Mouse (Mus musculus) B cell, adult 62 days (primary cell): ENCODE results near the gene Susd2. TPM values are rescaled to one million over a fixed set of nuclear protein-coding genes. Genes with fewer than 3 reads are reported as not detected.

Source experiments
- total RNA-seq: library from RNA; stranded (reverse); gene quantifications from 4 replicates; pipeline ENCODE4 v1.2.4, GENCODE M21; 2023

Gene Susd2
- 2.3 to 4.0 TPM (median 3.3 TPM) in 4 replicates for total RNA-seq

DNA sequence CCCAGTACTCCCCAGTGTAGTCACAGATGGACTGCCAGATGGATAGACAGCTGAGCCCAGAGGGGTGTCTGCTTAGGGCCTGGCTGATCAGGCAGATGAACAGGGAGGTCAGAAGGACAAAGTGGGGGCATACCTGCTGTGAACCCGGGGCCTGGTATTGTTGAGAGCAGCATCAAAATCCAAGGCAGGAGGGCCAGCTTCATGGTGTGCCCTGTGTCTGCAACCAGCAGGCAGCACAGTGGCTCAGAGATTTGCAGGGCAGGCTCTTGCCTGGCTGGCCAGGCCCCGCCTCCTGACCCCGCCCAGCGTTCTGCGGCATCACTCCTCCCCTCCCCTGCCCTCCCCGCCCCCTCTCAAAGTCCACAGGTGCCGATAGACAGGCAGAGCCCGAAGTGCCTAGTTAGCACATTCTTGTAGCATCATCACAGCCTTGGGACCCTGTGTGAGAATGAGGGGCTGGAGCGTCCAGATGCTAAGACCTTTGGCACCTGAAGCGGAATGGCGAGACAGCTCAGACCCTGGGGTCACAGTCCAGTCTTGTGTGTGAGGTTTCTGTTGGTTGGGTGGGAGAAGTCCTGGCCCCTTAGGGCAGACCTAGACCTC is at the start of gene Susd2:
Gene Susd2 (minus strand): TSS at position 268 of the 603 bp plus-strand sequence.

DNA sequence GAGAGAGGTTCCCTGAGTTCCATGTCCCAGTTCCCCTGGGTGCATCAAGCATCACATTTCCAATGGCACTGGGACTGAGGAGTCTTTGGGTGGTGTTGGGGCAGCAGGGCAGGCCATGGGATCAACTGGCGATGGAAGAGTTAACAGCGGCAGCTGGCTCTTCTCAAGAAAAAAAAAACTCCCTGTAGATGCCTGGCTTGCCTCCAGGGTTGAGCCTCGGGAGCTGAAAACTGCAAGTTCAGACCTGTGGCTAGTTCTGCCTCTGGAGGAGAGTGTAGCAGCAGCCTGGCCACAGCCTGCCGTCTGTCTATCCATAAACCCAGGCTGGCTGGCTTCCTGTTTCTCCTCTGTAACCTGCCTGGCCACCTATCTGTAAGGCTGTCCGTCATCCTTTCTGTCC is 54.7 kb downstream of the Susd2 start, which contains the start of gene Ggt5:
Gene Ggt5 (plus strand): TSS at position 212 of the 400 bp plus-strand sequence.

Other genes starting within 250 kb of the Susd2 start
- 0.56 to 1.8 TPM (median 0.82 TPM) in 4 replicates for gene Upb1, start 242.9 kb downstream of the Susd2 start, total RNA-seq
- 62.7 to 87.2 TPM (median 67.2 TPM) in 4 replicates for gene Snrpd3, start 126.5 kb downstream of the Susd2 start, total RNA-seq
- 80.1 to 102 TPM (median 85.7 TPM) in 4 replicates for gene Gucd1, start 126.0 kb downstream of the Susd2 start, total RNA-seq
- gene Lrrc75b, start 83.7 kb downstream of the Susd2 start, total RNA-seq: not detected in 4 replicates
- gene Ggt1, start 82.4 kb downstream of the Susd2 start, total RNA-seq: 1.2 TPM in 1 of 4 replicates, not detected in the others
- 0.31 to 2.4 TPM (median 0.60 TPM) in 4 replicates for gene Ggt5, start 54.7 kb downstream of the Susd2 start, total RNA-seq
- gene Cabin1, start 120.3 kb upstream of the Susd2 start, total RNA-seq: 96.5 to 105 TPM (median 99.5 TPM) in 4 replicates
- gene Ddt, start 129.4 kb upstream of the Susd2 start, total RNA-seq: 24.1 to 35.9 TPM (median 29.8 TPM) in 4 replicates
- gene Gm20441, start 136.9 kb upstream of the Susd2 start, total RNA-seq: not detected in 4 replicates
- 7.6 to 9.1 TPM (median 8.3 TPM) in 4 replicates for gene Gstt3, start 137.4 kb upstream of the Susd2 start, total RNA-seq
- gene Gstt1, start 154.6 kb upstream of the Susd2 start, total RNA-seq: not detected in 4 replicates
- gene Gstt4, start 178.5 kb upstream of the Susd2 start, total RNA-seq: not detected in 4 replicates
- gene Gstt2, start 193.4 kb upstream of the Susd2 start, total RNA-seq: 37.4 to 45.9 TPM (median 42.4 TPM) in 4 replicates
- gene Mif, start 216.2 kb upstream of the Susd2 start, total RNA-seq: 235 to 250 TPM (median 243 TPM) in 4 replicates
- 10.3 to 12.6 TPM (median 11.2 TPM) in 4 replicates for gene Derl3, start 249.4 kb upstream of the Susd2 start, total RNA-seq